Mouse (Mus musculus) left cerebral cortex, adult 2 months (tissue): ENCODE measurements at regions not wholly inside any gene's neighbourhood (a gene's known extent, or its start where the extent isn't known, plus 50 kb on each side); places are given as distances from the start of the nearest gene placed in this dataset.

Experiments used
- DNase-seq, 2 experiments: peaks; one replicate each; pipeline ENCODE4 v3.0.0; 2021 to 2022; ENCODE audit warnings: low spot score in 2 of 2, mixed read lengths in 1 of 2; ENCODE audit errors: extremely low spot score in 1 of 2
- H3K27ac ChIP-seq: fragments of 200-600 bp; 2 replicates; pipeline ENCODE4 v1.8.1; 2022
- H3K4me3 ChIP-seq: fragments of 200-600 bp; 2 replicates; pipeline ENCODE4 v1.8.1; 2022
- CTCF ChIP-seq: fragments of 200-600 bp; IDR thresholded peaks from 2 replicates; pipeline ENCODE4 v1.8.1; 2022; ENCODE audit warnings: antibody characterized with exemption, mild to moderate bottlenecking, moderate library complexity
- intact Hi-C: fragments of 180-260 bp; cut with DNase I; formaldehyde crosslinking; loops from one replicate; pipeline ENCODE4 v1.15.1; 2025

DNA sequence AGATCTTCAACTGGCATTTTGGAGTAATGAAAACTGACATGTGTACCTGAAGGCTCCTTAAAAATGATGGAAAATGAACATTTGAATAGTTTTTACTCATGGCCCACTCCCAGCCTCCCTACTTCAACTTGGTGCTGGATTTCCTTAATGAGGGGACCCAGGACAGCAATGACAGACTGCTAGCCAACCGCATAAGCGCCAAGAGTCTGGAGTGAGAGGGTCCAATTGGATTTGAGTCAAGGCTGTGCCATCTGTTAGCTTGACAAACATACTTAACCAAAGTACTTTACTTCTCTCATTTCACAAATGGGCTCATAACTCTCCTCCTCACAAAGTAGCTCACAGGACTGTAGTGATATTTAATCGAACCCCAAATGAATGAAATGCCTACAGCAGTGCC is 158.2 kb upstream of the Tmpo start:
- no peak overlapping the region for H3K4me3 ChIP-seq
- intact Hi-C loops = no loop called here
- DNase-seq = no peak
- no peak for TF ChIP-seq CTCF
- no peak overlapping the region for H3K27ac ChIP-seq

DNA sequence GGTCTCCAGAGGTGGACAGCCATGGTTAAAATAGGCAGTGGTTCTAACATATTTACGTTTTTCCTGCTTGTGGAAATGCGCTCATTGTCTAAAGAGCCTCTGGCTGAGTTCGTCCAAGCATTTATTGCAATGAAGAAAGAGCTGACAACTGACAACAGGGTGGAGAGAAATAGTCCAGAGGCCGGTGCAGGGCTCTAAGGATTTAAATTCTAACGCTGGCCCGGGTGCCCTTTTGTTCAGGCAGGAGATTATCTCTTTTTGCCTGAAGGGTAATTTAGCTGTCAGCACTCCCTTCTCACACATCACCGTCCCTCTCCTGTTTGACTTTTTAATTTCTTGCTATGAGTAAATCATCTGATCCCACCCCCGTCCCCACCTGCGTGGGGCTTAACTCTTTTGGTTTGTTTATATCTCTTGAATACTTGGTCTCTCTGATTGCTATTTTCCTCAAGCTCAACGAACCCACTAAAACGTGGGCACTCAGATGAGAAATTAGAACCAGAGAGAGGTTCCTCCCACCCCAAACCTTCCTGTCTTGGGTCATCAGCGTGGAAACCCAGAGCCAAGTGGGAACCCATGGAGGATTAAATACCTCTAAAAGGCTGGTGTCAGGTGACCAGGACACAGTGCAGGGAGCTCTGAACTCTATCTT is 145.7 kb upstream of the Tmpo start:
- no peak for DNase-seq
- H3K27ac ChIP-seq = no peak overlapping the region
- no peak overlapping the region for H3K4me3 ChIP-seq
- intact Hi-C loops = no loop called here
- no peak for TF ChIP-seq CTCF

DNA sequence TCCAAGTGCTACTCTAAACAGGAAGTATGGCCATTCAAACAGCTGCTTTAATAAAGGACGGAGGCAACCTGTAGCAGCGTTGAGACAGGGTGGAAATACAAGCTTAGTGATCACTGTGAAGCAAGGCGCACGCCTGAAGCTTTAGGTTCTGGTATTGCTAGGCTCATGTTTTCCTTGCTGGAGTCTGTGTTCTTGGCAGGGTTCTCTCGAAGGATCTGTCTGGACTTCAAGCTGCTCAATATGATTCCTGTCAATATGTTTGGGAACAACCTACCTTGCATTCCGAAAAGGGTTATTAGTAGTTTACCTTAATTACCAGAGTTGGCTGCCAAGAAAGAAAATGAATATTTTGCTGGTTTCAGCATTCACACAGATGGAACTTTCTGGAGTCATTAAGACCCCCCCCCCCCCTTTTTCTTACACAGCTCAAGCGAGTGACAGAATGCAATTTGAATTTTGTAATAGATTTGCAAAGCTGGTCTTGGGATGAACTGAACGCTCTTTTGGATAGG is 145.1 kb upstream of the Tmpo start:
- TF ChIP-seq CTCF = no peak
- intact Hi-C loops = no loop called here
- Histone ChIP-seq H3K27ac (no peak overlapping the region), H3K4me3 (no peak overlapping the region)
- DNase-seq = no peak

DNA sequence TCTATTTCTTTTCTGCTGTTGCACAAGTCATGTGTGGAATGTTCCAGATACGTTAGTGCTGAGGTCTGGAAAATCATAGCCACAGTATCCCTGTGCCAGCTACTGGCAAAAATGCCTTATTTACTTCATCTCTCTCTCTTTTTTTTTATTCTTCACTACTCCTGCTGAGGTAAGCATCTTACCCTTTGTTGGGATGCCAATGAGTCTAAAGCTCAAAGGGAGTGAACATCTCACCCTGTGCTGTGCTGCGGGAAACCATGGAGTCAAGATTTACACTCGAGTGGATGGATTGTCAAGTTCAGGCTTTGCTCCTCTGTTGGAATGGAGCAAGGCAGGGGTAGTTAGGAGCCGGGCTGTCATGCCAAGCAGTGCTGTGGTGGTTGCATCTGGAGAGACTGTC is 140.1 kb upstream of the Tmpo start:
- TF ChIP-seq CTCF = no peak
- H3K4me3 ChIP-seq = no peak overlapping the region
- intact Hi-C loops = no loop called here
- no peak for DNase-seq
- H3K27ac ChIP-seq = no peak overlapping the region

DNA sequence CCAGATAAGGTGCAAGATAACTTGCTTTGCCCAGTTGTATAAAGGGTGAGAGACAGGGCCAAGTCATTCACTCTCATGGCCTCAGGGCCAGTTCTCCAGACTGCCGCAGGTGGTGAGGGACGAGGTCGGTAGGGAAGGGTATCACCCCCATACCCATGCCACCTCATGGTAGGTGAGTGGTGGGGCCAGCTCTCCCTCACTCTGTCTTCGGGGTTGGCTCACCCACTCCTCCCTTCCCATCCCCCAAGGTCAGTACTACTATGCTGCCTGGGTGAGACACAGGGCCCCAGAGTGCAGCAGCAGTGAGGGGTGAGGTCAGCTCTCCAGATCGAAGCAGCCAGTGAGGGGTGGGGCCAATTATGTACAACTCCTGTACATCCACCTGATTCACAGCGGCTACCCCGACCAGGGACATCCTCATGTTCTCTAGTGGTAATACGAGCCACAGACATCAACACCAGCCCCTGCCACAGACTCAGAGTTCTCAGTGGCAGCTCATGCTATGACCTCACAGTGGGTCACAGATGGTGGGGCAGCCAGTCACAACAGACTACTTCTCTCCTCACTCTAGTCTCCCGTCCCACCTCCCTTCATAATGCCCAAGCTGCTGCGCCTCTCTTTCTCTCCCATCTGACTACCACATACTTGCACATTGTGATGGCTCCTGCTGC is 138.5 kb upstream of the Tmpo start:
- intact Hi-C loops = no loop called here
- TF ChIP-seq CTCF = no peak

DNA sequence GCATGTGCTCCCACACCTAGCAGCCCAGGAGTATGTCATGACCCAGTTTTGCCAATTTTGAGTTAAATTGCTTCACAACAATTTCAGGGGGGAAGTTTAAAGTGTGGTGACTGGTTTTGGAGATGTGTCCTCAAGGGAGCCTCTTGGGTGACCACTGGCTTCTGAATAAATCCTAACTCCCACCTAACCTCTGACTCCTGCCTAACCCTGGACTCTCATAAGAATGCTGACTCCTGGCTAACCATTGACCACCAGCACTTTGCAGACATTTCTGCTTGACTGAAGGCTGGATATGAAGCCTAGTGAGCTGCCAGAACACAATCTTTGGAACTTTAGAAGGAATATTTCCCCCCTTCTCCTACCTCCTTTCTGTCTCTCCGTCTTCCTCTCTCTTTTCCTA is 133.3 kb upstream of the Tmpo start:
- TF ChIP-seq CTCF = no peak

More for the DNA sequence above, 138.5 kb upstream of the Tmpo start:
- DNase-seq = no peak
- Histone ChIP-seq H3K27ac (no peak overlapping the region), H3K4me3 (no peak overlapping the region)

GRCm38 (mm10) chr10:91313316-91313715 is 132.2 kb upstream of the Tmpo start:
- H3K27ac ChIP-seq = no peak overlapping the region
- H3K4me3 ChIP-seq = no peak overlapping the region
- intact Hi-C loops = no loop called here
- no peak for TF ChIP-seq CTCF
- no peak for DNase-seq

More for the DNA sequence above, 133.3 kb upstream of the Tmpo start:
- Histone ChIP-seq H3K4me3 (no peak overlapping the region), H3K27ac (no peak overlapping the region)
- intact Hi-C loops = no loop called here
- no peak for DNase-seq

- Histone ChIP-seq H3K4me3 (no peak overlapping the region), H3K27ac (no peak overlapping the region)
- no peak for TF ChIP-seq CTCF
- intact Hi-C loops = no loop called here
- no peak for DNase-seq
Measured at GRCm38 (mm10) chr10:91312913-91313312, 131.8 kb upstream of the Tmpo start.

DNA sequence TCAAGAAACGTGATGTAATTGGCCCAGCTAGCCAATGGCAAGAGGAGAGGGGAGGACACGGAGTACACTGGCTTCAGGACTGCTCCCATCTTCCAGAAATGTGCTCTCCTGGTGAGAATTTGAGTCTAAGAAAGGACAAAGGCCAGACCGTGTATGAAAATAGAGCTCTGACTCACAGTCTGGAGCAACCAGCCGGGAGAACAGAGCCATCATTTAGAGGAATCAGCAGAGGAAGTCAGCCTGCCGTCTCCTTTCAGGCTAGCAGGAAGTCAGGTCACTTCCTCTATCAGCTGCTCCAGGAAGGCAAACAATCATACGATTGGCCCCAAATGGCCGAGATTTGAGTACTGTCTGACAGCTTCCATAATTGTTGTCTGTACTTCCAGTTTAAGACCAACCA is 119.0 kb upstream of the Tmpo start:
- DNase-seq = no peak
- Histone ChIP-seq H3K27ac (no peak overlapping the region), H3K4me3 (no peak overlapping the region)
- no peak for TF ChIP-seq CTCF
- intact Hi-C loops = no loop called here

DNA sequence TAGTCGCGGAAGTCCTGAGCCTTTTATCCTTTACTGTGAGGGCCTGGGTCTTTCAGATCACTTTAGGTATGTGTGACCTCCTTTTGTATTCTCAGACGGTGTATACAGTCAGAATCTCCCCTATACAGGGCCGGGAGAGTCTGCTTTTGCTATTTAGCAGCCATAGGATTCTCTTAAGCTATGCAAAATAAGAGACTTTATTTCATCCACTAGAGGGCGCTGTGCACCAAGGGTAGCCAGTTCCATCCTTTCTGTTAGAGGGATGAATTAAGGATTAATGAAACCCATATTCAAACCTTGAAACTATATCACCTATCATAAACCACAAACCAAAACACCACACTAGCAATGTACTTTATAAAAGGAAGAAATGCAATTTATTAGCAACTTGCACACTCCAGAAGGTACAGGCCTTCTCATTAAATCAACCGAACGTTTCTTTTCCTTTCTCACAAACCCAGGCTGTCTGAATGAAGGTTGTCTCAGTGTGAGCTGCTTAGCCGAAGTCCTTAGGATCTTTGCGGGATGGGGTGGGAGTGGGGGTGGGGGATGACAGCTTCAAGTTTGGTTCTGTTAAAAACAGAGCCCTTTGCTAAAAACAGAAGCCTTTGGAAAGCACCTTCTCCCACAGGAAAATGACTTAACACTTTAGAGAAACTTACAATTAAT is 116.8 kb upstream of the Tmpo start:
- TF ChIP-seq CTCF = peak; percentile 89
- DNase-seq = peak; percentile 48 to 49
- no peak overlapping the region for H3K4me3 ChIP-seq
- intact Hi-C loops = loop anchor here (2.0 to 5.0 kb wide), 4 partner anchors 239 to 1714 kb away; no protein-coding TSS in a partner anchor
- no peak overlapping the region for H3K27ac ChIP-seq

- no peak overlapping the region for H3K27ac ChIP-seq
Measured at GRCm38 (mm10) chr10:91295345-91295744, 114.2 kb upstream of the Tmpo start.

DNA sequence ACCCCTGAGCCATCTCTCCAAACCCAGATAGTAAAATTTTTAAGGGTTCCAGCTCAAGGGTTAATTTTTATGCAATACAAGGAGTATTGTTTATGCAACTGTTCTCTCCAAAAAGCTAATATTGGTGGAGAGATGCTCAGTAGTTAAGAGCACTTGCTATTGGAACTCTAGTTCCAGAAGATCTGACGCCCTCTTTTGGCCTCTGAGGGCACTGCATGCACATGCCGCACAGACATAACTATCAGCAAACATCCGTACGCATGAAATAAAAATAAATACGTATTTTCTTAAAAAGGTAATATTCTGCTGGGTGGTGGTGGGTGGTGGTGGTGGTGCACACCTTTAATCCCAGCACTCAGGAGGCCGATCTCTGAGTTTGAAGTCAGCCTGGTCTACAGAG is 112.1 kb upstream of the Tmpo start:
- no peak; the same call in 1 of the 2 replicates for TF ChIP-seq CTCF
- Histone ChIP-seq H3K27ac (no peak overlapping the region), H3K4me3 (no peak overlapping the region)
- intact Hi-C loops = no loop called here
- DNase-seq = no peak

More at GRCm38 (mm10) chr10:91295345-91295744, 114.2 kb upstream of the Tmpo start:
- DNase-seq = no peak
- peak; percentile 51 for TF ChIP-seq CTCF
- intact Hi-C loops = loop anchor here (5.0 kb wide), 3 partner anchors 242 to 1717 kb away; no protein-coding TSS in a partner anchor
- no peak overlapping the region for H3K4me3 ChIP-seq
